Mouse (Mus musculus): ENCODE results near the gene Zfp217. TPM values are rescaled to one million over a fixed set of nuclear protein-coding genes. Genes with fewer than 3 reads are reported as not detected.

The Zfp217 gene
- polyA plus RNA-seq, 1 experiment from 2014 or later, result 26.7 TPM

- DNase-seq (ENCODE audit: low read depth, low spot score), result no peak
- ChIA-PET POLR2A (no interaction called here), CTCF (no interaction called here)
- TF ChIP-seq CTCF (IDR thresholded peaks at IDR 0.05), result no peak
- in situ Hi-C loops (cut with MboI; ENCODE audit: low pct_unique_long_range_greater_than_20kb), result no loop called here
- ATAC-seq, result no peak
- peaks cover 18% of the 10 kb centered on the region for H3K27me3 ChIP-seq
Measured at GRCm38 (mm10) chr2:170069976-170070375, 77.9 kb downstream of the Zfp217 start.

GRCm38 (mm10) chr2:170062378-170062777 lies 85.5 kb downstream of the Zfp217 start:
- DNase-seq (ENCODE audit: low read depth, low spot score) (no peak), ATAC-seq (no peak)
- CTCF ChIA-PET, result interaction anchor here (0.9 kb wide), 1 partner anchor 13 kb away, joined by 3 read pairs; no protein-coding TSS in a partner anchor
- POLR2A ChIA-PET, result no interaction called here
- H3K27me3 ChIP-seq, result no peaks in the 10 kb centered on the region
- in situ Hi-C loops (cut with MboI; ENCODE audit: low pct_unique_long_range_greater_than_20kb), result no loop called here
- no peak for TF ChIP-seq CTCF (IDR thresholded peaks at IDR 0.05)

DNA sequence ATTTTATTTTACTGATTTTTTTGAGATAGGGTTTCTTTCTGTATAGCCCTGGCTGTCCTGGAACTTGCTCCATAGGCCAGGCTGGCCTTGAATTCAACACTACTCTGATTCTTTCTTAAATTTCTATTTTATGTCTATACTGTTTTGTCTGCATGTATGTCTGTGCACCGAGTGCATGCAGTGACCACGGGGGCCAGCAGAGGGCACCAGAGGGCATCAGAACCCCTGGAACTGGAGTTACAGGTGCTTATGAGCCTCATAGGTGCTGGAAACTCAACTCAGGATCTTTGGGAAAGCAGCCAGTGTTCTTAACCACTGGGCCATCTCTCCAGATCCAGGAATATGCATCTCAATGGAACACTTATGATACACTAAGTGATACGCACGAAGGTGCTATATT lies 87.8 kb downstream of the Zfp217 start:
- no peaks in the 10 kb centered on the region for H3K27me3 ChIP-seq
- ChIA-PET CTCF (no interaction called here), POLR2A (interaction anchor here (0.6 kb wide), 1 partner anchor 249 kb away, joined by 3 read pairs; no protein-coding TSS in a partner anchor)
- TF ChIP-seq CTCF (IDR thresholded peaks at IDR 0.05), result peak; percentile 69
- no peak for ATAC-seq
- no peak for DNase-seq (ENCODE audit: low read depth, low spot score)
- in situ Hi-C loops (cut with MboI; ENCODE audit: low pct_unique_long_range_greater_than_20kb), result no loop called here

- no peaks in the 10 kb centered on the region for H3K27me3 ChIP-seq
- no peak for TF ChIP-seq CTCF (IDR thresholded peaks at IDR 0.05)
- CTCF ChIA-PET, result no interaction called here
- in situ Hi-C loops (cut with MboI; ENCODE audit: low pct_unique_long_range_greater_than_20kb), result no loop called here
- DNase-seq (ENCODE audit: low read depth, low spot score) (no peak), ATAC-seq (no peak)
- POLR2A ChIA-PET, result no interaction called here
Measured at GRCm38 (mm10) chr2:170058774-170059173, 89.1 kb downstream of the Zfp217 start.

Data from Patski (cell line).